Mouse (Mus musculus): ENCODE results near the gene Gm10134.

The Gm10134 gene

GRCm38 (mm10) chr2:28530311-28530710 is 24.4 kb downstream of the Gm10134 start:
- no peak for DNase-seq (ENCODE audit: extremely low spot score, low read depth, low spot score)

DNA sequence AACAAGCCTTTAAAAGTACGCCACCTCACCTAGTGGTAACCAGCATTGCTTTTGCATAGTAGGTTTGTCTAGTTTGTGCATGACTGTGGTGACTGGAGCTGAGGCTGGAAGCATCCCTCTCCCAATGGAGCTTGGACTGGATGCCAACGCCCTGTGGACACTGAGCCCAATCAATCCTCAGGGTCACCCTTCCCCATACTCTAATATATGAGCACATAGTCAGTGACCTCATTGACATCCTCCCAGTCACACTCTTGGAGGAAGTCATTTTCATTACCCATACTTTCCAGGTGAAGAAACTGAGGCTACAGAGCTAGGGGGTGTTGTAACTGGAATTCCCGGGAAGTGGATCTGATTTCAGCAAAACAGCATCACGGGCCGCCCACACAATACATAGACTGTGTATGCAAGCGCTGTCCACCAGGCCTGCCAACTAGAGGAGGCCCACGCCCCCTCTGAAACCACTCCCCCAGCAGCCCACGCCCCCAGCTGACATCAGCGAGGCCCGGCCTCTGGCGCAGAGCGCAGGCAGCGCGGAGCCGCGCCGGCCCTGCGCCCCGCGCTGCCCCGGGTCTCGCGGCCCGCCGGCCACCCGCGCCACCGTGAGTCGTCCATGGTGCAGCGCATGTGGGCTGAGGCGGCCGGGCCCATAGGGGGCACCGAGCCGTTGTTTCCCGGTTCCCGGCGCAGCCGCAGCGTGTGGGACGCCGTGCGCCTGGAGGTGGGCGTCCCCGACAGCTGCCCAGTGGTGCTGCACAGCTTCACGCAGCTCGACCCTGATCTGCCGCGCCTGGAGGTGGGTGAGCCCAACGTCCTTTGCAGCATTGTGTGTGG is 27.3 kb downstream of the Gm10134 start:
- DNase-seq (ENCODE audit: extremely low spot score, low read depth, low spot score): no peak

DNA sequence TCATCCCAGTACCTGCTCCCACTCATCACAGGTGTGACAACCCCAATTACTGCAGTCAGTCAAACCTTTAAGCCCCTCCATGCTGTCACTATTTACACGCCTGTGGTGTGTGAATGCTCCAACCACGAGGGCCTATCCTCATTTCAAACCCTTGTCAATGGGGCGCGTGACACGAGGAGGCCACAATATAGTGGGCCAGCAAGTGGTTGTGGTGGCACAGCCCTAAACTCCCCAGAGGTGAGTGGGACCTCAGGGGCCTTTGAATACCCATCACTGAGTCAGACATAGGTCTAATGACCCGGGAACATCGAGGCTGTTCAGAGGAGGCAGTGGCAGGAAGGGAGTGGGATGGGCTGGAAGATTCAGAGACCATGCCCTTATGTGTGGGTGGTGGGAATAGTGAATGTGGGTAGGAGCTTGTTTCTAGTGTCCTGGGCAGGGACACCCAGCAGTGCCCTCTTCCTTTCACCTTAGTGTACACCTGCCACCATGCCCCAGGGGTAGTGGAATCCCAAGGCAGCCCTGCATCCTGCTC is 28.1 kb downstream of the Gm10134 start:
- DNase-seq (ENCODE audit: extremely low spot score, low read depth, low spot score): no peak

DNA sequence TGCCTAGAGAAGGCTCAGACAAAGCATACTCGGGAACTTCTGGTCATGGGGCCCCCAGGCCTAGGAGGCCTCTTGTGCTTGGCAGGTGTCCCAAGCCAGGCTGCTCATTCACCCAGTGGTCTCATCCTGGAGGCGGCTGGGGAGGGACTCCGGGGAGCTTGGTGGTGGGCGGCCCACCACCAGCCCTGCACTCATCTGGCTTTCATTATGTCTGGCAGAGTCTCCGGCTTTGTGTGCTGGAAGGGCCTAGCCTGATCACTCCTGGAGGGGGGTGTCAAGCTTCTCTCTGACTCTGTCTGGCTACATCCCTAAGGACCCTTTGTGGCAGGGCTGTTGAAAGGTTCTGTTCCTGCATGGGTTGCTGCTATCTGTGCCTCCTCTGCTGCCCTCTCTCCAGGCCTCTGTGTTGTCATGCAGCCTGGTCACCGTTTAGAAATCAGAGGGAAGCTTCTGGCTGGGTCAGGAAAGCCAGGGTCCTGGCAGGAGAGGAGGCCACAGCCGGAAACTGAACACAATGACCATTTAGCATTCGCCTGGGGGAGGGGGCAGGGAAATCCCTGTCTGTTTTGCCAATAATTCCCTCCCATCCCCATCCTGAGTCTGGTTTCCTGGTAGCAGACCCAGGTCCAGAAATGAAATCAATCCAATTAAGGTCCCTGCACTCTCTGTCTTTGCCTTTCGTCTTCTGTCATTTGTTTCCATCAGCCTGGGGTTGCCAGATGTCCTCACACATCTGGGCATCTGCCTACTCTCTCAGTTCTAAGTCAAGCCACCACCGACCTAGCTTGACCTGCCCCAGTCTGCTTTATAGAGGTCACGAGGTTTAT is 28.8 kb downstream of the Gm10134 start:
- no peak for DNase-seq (ENCODE audit: extremely low spot score, low read depth, low spot score)

DNA sequence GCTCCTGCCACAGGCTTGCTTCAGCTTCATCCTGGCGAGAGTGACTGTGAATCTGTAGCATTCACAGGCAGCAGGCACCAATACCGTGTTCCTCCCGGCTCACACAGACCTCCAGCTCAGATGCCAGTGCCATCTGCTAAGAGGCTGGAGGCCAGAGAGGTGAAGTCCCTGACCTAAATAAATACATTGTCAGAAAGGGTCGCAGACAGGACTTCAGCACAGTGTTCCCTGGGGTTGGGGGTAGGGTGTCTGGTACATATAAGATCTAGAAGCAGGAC is 29.3 kb downstream of the Gm10134 start:
- no peak for DNase-seq (ENCODE audit: extremely low spot score, low read depth, low spot score)

DNA sequence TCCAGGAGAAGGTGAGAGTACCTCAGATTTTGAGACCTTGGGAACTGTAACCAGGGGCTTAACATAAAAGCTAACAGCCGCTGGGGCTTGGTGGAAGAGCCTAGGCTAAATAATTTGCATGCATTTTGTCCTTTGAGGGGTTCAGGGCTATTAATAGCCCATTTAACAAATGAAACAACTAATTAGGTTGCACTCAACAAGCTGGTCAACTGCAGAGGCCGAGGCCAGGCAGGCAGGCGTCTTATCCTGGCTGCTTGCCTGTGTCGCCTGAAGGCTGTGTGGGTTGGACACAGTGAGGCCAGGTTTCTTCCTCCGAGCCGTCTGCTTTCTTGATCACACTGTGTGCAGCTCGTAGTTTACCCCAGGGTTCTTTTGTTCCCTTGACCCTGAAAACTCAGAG is 29.8 kb downstream of the Gm10134 start:
- no peak for DNase-seq (ENCODE audit: extremely low spot score, low read depth, low spot score)

DNA sequence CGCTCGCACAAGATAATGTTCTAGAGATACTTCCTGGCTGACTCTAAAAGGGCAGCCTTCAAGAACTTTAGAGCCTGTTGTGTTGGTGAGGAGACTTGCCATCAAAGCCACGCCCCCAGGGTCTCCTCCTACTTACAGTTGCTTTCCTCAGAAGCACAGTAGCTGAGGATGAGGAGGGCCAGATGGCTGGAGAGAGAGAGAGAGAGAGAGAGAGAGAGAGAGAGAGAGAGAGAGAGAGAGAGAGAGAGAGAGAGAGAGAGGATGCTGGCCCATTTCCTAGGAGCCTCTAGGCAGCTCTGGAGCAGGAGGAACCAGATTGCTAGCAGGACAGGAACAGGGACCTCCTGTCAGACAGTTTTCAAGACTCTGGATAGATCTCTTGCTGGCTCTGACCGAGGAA is 30.3 kb downstream of the Gm10134 start:
- DNase-seq (ENCODE audit: extremely low spot score, low read depth, low spot score): no peak

- DNase-seq (ENCODE audit: extremely low spot score, low read depth, low spot score): no peak
Measured at GRCm38 (mm10) chr2:28536766-28537633, 31.1 kb downstream of the Gm10134 start.

GRCm38 (mm10) chr2:28537634-28537920 is 31.7 kb downstream of the Gm10134 start:
- no peak for DNase-seq (ENCODE audit: extremely low spot score, low read depth, low spot score)

GRCm38 (mm10) chr2:28537995-28538816 is 32.3 kb downstream of the Gm10134 start:
- no peak for DNase-seq (ENCODE audit: extremely low spot score, low read depth, low spot score)

DNA sequence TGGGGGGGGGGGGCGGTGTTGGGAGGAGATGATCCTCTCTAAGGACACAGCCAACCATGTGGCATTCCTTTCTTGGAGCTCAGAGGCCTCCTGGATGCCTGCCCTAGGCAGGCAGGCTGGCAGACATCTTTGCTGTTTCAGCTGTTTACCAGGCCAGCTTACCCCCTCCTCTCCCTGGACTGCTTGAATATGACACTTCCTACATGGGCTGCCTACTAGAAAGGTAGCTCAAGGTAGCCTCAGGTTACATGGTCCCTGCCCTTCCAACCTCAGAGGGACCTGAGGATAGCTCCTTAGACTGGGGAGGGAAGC is 32.9 kb downstream of the Gm10134 start:
- DNase-seq (ENCODE audit: extremely low spot score, low read depth, low spot score): no peak

GRCm38 (mm10) chr2:28539206-28539605 is 33.3 kb downstream of the Gm10134 start:
- DNase-seq (ENCODE audit: extremely low spot score, low read depth, low spot score): no peak

GRCm38 (mm10) chr2:28539949-28540348 is 34.1 kb downstream of the Gm10134 start:
- no peak for DNase-seq (ENCODE audit: extremely low spot score, low read depth, low spot score)

DNA sequence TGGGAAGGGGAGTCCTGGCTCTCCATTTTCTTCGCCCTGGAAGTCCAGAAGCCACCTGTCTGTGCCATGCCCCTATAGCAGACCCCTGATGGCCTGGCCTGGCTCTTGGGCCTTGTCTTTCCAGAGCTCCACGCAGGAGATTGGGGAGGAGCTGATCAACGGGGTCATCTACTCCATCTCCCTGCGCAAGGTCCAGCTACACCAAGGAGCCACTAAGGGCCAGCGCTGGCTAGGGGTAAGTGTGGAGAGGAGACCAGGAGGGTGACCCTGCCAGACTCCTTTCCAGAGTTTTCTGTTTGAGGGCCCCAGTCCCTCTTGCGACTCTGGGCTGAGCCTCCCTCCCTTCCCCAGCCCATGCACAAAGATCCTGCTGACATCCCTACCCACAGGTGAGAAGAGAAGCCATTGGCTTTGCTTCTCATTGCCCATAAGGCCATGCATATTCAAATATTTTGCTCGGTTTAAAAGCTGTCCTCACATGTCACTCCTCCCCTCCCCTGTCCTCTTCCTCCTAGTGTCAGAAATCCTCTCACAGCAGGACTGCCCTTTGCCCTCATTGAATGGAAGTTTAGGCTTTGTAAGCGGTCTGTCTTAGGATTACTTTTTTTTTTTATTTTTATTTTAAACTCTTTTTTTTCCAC is 34.8 kb downstream of the Gm10134 start:
- DNase-seq (ENCODE audit: extremely low spot score, low read depth, low spot score): no peak

GRCm38 (mm10) chr2:28543894-28544293 is 38.0 kb downstream of the Gm10134 start:
- no peak for DNase-seq (ENCODE audit: extremely low spot score, low read depth, low spot score)

DNA sequence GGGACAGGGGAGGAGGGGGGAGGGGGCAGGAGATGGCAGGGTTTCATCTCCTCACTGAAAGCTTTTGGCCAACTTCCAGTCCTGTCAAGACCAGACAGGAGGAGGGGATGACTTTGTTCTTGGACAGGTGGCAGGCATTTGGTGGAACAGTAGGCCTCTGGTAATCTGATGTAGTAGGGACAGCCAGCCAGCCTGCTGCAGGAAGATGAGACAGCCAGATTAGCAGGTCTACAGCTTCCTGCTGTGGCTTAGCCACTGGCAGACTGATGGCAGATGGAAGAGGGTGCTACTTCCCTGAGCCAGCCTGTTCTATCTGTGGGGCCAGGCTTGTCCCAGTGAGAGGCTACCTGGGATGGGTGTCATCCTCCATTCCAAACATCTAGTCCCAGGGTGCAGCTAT is 40.1 kb downstream of the Gm10134 start:
- no peak for DNase-seq (ENCODE audit: extremely low spot score, low read depth, low spot score)

- DNase-seq (ENCODE audit: extremely low spot score, low read depth, low spot score): no peak
Measured at GRCm38 (mm10) chr2:28546560-28546959, 40.7 kb downstream of the Gm10134 start.

DNA sequence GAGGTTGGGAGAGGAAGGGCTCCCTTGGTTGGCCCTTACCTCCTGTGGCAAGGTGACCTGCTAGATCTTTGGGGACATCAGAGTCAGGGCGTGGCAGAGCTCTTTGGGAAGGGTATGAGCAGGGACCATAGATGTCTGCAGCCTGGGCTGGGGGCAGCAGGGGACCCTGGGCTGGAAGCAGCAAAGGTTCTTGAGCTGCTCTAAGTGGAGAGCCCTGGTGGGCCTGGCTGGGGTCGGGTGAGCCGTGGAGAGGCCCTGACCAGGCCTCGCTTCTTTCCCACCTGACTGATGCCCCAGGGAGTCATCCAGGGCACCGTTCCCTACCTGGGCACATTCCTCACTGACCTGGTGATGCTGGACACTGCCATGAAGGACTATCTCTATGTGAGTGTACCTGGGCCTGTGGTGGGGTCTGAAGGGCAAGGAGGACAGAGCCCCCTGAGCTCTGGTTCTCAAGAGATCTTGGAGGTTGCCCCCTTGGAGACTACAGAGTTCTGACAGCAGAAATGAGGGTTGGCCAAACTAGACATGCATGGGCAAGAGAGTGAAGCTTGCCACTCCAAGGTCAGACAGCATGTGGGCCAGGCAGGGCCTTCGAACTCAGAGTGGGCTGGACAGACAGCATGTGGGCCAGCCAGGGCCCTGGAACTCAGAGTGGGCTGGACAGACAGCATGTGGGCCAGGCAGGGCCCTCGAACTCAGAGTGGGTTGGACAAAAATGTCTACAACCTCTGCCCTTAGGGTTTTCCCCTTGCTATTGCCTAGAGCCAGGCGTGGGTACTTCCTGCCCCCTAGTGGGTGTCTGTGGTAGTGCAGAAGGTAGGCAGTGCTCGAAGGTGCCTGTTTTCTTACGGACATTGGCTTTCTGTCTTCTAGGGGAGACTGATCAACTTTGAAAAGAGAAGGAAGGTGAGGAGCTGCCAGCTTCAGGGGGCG is 41.6 kb downstream of the Gm10134 start:
- DNase-seq (ENCODE audit: extremely low spot score, low read depth, low spot score): no peak

DNA sequence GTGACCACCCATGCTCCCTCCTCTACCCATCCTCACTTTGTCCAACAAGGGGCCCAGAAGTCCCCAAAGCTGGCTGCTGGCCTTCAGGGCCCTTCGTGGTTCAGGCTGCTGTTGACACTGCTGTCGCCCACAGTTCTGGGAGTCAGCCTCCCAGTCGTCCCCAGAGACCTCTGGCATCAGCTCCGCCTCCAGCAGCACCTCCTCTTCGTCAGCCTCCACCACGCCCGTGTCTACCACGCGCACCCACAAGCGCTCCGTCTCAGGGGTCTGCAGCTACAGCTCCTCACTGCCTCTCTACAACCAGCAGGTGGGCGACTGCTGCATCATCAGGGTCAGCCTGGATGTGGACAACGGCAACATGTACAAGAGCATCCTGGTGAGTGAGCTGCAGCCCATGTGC is 43.3 kb downstream of the Gm10134 start:
- DNase-seq (ENCODE audit: extremely low spot score, low read depth, low spot score): no peak

Measured in hindlimb bud, embryonic 11.5 days (tissue).